Mouse (Mus musculus): ENCODE measurements around the gene Zfp202.

GRCm38 (mm10) chr9:40177017-40177416, 15.1 kb upstream of the Zfp202 start:
- TF ChIP-seq CTCF (IDR thresholded peaks at IDR 0.05) (no peak), EP300 (IDR thresholded peaks at IDR 0.05) (no peak)
